Mouse (Mus musculus): Measurements from ENCODE around the gene Sox5. TPM values are rescaled to one million over a fixed set of nuclear protein-coding genes. Genes with fewer than 3 reads are reported as not detected.
A peak's percentile ranks its signal among the peaks of the same experiment; 100 is the strongest.

Sox5 gene
- polyA plus RNA-seq, 1 experiment from 2014 or later: 22.9 TPM

GRCm38 (mm10) chr6:144804321-144804720 lies 22.5 kb upstream of the Sox5 start:
- H3K27ac ChIP-seq (ENCODE audit: low read length): no peak overlapping the region
- H3K36me3 ChIP-seq (ENCODE audit: control insufficient read depth, insufficient read depth, low read length): no peaks in the 10 kb centered on the region
- H3K4me3 ChIP-seq (ENCODE audit: low read length): no peak overlapping the region
- H3K9me3 ChIP-seq (ENCODE audit: control insufficient read depth, low read length): no peaks in the 10 kb centered on the region; the same call in 1 of the 2 replicates
- no peak overlapping the region for H3K4me2 ChIP-seq (ENCODE audit: low read depth, low read length)
- no peak overlapping the region for H3K9ac ChIP-seq (ENCODE audit: low read length)
- WGBS: 65% methylated on average over 5 of the region's 5 CpGs
- ATAC-seq (ENCODE audit: low read depth): no peak
- no peaks in the 10 kb centered on the region for H3K4me1 ChIP-seq (replicated peaks; ENCODE audit: control insufficient read depth, insufficient read depth, low read length)
- no peaks in the 10 kb centered on the region for H3K27me3 ChIP-seq (ENCODE audit: control insufficient read depth, insufficient read depth, low read depth, low read length)

- no peaks in the 10 kb centered on the region; the same call in 1 of the 2 replicates for H3K9me3 ChIP-seq (ENCODE audit: control insufficient read depth, low read length)
- H3K4me2 ChIP-seq (ENCODE audit: low read depth, low read length): no peak overlapping the region
- H3K36me3 ChIP-seq (ENCODE audit: control insufficient read depth, insufficient read depth, low read length): no peaks in the 10 kb centered on the region
- H3K27ac ChIP-seq (ENCODE audit: low read length): no peak overlapping the region
- H3K4me1 ChIP-seq (replicated peaks; ENCODE audit: control insufficient read depth, insufficient read depth, low read length): no peaks in the 10 kb centered on the region
- no peaks in the 10 kb centered on the region for H3K27me3 ChIP-seq (ENCODE audit: control insufficient read depth, insufficient read depth, low read depth, low read length)
- WGBS: 89% methylated on average over 1 of the region's 1 CpGs
- ATAC-seq (ENCODE audit: low read depth): no peak
- H3K9ac ChIP-seq (ENCODE audit: low read length): no peak overlapping the region
- H3K4me3 ChIP-seq (ENCODE audit: low read length): no peak overlapping the region
Observed at GRCm38 (mm10) chr6:144803063-144803462, 21.3 kb upstream of the Sox5 start.

DNA sequence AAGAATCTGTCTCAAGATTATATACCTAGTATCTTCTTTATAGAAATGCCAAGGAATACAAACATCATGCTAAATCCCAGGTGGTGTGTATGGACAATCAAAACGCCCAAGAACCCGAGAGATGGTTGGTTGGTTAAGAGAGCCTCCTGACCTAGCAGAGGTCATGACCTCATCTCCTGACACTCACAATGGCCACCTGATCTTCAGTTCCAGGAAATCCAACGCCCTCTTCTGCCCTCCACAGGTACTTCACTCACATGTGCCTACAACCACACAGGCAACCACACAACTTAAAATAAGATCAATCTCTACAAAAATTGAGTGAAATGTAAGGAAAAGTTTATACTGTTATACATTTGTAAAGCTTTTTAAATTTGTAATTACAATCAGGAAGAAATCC lies 12.6 kb upstream of the Sox5 start:
- WGBS: 60% methylated on average over 3 of the region's 3 CpGs
- Histone ChIP-seq H3K27ac (ENCODE audit: low read length) (no peak overlapping the region), H3K36me3 (ENCODE audit: control insufficient read depth, insufficient read depth, low read length) (no peaks in the 10 kb centered on the region), H3K27me3 (ENCODE audit: control insufficient read depth, insufficient read depth, low read depth, low read length) (no peaks in the 10 kb centered on the region), H3K4me1 (replicated peaks; ENCODE audit: control insufficient read depth, insufficient read depth, low read length) (no peaks in the 10 kb centered on the region), H3K9ac (ENCODE audit: low read length) (no peak overlapping the region), H3K4me2 (ENCODE audit: low read depth, low read length) (no peak overlapping the region), H3K4me3 (ENCODE audit: low read length) (no peak overlapping the region), H3K9me3 (ENCODE audit: control insufficient read depth, low read length) (no peaks in the 10 kb centered on the region)
- no peak for ATAC-seq (ENCODE audit: low read depth)

DNA sequence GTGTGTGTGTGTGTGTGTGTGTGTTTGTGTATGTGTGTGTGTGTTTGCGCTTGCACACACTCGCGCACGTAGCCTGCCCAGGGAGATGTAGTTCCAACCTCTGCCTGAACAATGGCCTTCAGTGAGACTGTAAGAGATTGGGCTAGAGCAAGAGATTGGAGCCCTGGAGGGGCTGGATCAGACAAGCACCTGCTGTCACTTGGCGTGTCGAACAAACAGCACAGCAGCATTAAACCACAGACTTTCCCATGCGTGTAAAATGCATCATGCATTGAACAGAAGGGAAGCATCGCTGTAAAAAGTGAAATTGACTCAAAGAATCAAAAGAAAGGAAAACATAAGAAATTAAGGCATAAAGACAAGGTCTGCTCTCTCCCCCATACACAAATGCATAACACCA lies 11.1 kb upstream of the Sox5 start:
- no peaks in the 10 kb centered on the region for H3K9me3 ChIP-seq (ENCODE audit: control insufficient read depth, low read length)
- H3K4me3 ChIP-seq (ENCODE audit: low read length): no peak overlapping the region
- no peaks in the 10 kb centered on the region for H3K27me3 ChIP-seq (ENCODE audit: control insufficient read depth, insufficient read depth, low read depth, low read length)
- WGBS: 94% methylated on average over 8 of the region's 8 CpGs
- no peak for ATAC-seq (ENCODE audit: low read depth)
- no peaks in the 10 kb centered on the region for H3K36me3 ChIP-seq (ENCODE audit: control insufficient read depth, insufficient read depth, low read length)
- H3K4me1 ChIP-seq (replicated peaks; ENCODE audit: control insufficient read depth, insufficient read depth, low read length): no peaks in the 10 kb centered on the region
- H3K9ac ChIP-seq (ENCODE audit: low read length): no peak overlapping the region
- H3K27ac ChIP-seq (ENCODE audit: low read length): no peak overlapping the region
- H3K4me2 ChIP-seq (ENCODE audit: low read depth, low read length): no peak overlapping the region

DNA sequence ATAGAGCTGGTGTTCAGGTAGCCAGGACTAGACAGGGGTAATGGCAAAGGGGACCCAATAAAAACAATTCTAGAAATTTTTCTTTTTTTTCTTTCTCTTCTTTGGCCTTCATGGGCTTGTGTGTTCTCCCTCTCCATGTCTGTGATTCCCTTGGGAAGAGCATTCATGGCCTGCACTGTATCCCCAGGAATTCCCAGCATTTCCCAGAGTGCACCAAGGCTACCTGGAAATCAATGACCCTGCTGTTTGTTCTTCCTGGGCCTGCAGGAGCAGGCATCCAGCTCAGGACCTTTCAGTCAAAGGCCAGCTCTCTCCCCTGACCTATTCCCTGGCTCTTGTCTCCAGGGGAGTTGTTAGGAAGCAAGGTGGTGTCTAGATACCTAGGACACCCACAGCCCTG lies 1.5 kb upstream of the Sox5 start:
- Histone ChIP-seq H3K9ac (ENCODE audit: low read length) (no peak overlapping the region), H3K36me3 (ENCODE audit: control insufficient read depth, insufficient read depth, low read length) (no peaks in the 10 kb centered on the region), H3K4me1 (replicated peaks; ENCODE audit: control insufficient read depth, insufficient read depth, low read length) (peaks cover 12% of the 10 kb centered on the region), H3K27ac (ENCODE audit: low read length) (no peak overlapping the region), H3K4me2 (ENCODE audit: low read depth, low read length) (no peak overlapping the region), H3K4me3 (ENCODE audit: low read length) (no peak overlapping the region), H3K27me3 (ENCODE audit: control insufficient read depth, insufficient read depth, low read depth, low read length) (no peaks in the 10 kb centered on the region), H3K9me3 (ENCODE audit: control insufficient read depth, low read length) (no peaks in the 10 kb centered on the region)
- no peak for ATAC-seq (ENCODE audit: low read depth)

- WGBS: 11% methylated on average over 12 of the region's 12 CpGs
- H3K27me3 ChIP-seq (ENCODE audit: control insufficient read depth, insufficient read depth, low read depth, low read length): no peaks in the 10 kb centered on the region
- no peak for ATAC-seq (ENCODE audit: low read depth)
- peak overlapping the region; percentile 87 for H3K9ac ChIP-seq (ENCODE audit: low read length)
- H3K9me3 ChIP-seq (ENCODE audit: control insufficient read depth, low read length): no peaks in the 10 kb centered on the region
- peaks cover 12% of the 10 kb centered on the region for H3K4me1 ChIP-seq (replicated peaks; ENCODE audit: control insufficient read depth, insufficient read depth, low read length)
- peak overlapping the region; percentile 90 for H3K4me3 ChIP-seq (ENCODE audit: low read length)
- H3K27ac ChIP-seq (ENCODE audit: low read length): no peak overlapping the region
- H3K36me3 ChIP-seq (ENCODE audit: control insufficient read depth, insufficient read depth, low read length): no peaks in the 10 kb centered on the region
- H3K4me2 ChIP-seq (ENCODE audit: low read depth, low read length): peak overlapping the region; percentile 95
Observed at GRCm38 (mm10) chr6:144782866-144783265, 1.1 kb upstream of the Sox5 start.

DNA sequence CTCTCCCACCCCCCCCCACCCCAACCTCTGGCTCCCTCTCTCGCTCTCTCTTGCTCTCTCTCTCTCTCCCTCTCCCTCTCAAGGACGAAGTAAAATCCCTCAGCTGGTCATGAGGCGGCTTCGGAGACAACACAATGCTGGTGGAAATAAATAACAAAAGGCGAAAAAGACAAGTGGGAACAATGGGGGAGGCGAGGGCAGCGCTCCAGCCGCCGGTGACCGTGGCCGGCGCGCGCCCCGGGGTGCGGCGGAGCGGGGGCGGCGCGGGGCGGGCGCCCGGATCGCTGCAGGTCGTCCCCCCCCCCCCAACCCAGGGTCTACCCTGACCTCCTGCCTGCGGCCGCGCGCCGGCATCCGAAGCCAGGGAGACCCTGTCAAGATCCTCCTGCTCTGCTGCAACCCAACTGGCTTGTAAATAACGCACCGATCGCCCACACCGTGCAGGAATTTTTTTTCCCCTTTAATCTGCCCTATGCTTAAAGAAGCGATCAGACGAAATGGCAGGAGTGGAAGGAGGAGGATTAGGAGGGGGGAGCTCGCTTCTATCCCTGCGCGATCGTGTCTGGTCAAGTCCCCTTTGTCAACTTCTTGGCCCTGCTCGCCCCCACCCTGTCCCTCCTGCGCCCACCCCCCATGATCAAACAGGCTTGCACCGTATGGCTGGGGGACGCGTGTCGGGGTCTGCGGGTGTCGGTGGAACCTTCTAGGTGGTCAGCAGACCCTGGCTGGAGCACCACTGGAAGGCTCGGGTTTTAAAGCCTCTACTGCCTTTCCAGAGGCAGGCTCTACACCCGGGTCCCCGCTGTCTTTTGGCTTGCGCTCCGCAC lies 467 bp upstream of the Sox5 start:
- Histone ChIP-seq H3K9me3 (ENCODE audit: control insufficient read depth, low read length) (no peaks in the 10 kb centered on the region), H3K27me3 (ENCODE audit: control insufficient read depth, insufficient read depth, low read depth, low read length) (no peaks in the 10 kb centered on the region), H3K36me3 (ENCODE audit: control insufficient read depth, insufficient read depth, low read length) (no peaks in the 10 kb centered on the region), H3K9ac (ENCODE audit: low read length) (peak overlapping the region; percentile 87), H3K27ac (ENCODE audit: low read length) (no peak overlapping the region), H3K4me2 (ENCODE audit: low read depth, low read length) (peak overlapping the region; percentile 95), H3K4me3 (ENCODE audit: low read length) (peak overlapping the region; percentile 90), H3K4me1 (replicated peaks; ENCODE audit: control insufficient read depth, insufficient read depth, low read length) (peaks cover 12% of the 10 kb centered on the region)
- 1% methylated on average over 39 of the region's 55 CpGs for WGBS
- ATAC-seq (ENCODE audit: low read depth): peak; percentile 41

GRCm38 (mm10) chr6:144780608-144781285 lies 1.0 kb downstream of the Sox5 start:
- no peaks in the 10 kb centered on the region for H3K36me3 ChIP-seq (ENCODE audit: control insufficient read depth, insufficient read depth, low read length)
- no peaks in the 10 kb centered on the region for H3K9me3 ChIP-seq (ENCODE audit: control insufficient read depth, low read length)
- H3K4me2 ChIP-seq (ENCODE audit: low read depth, low read length): peak overlapping the region; percentile 95
- peak overlapping the region; percentile 85 for H3K27ac ChIP-seq (ENCODE audit: low read length)
- WGBS: 13% methylated on average over 7 of the region's 9 CpGs
- H3K4me1 ChIP-seq (replicated peaks; ENCODE audit: control insufficient read depth, insufficient read depth, low read length): peaks cover 12% of the 10 kb centered on the region
- peak overlapping the region; percentile 90 for H3K4me3 ChIP-seq (ENCODE audit: low read length)
- no peaks in the 10 kb centered on the region for H3K27me3 ChIP-seq (ENCODE audit: control insufficient read depth, insufficient read depth, low read depth, low read length)
- peak overlapping the region; percentile 87 for H3K9ac ChIP-seq (ENCODE audit: low read length)
- no peak for ATAC-seq (ENCODE audit: low read depth)

- H3K27ac ChIP-seq (ENCODE audit: low read length): peak overlapping the region; percentile 85
- no peak for ATAC-seq (ENCODE audit: low read depth)
- 28% methylated on average over 12 of the region's 12 CpGs for WGBS
Observed at GRCm38 (mm10) chr6:144779945-144780607, 1.7 kb downstream of the Sox5 start.

More at GRCm38 (mm10) chr6:144779945-144780607, 1.7 kb downstream of the Sox5 start:
- Histone ChIP-seq H3K4me2 (ENCODE audit: low read depth, low read length) (peak overlapping the region; percentile 95), H3K27me3 (ENCODE audit: control insufficient read depth, insufficient read depth, low read depth, low read length) (no peaks in the 10 kb centered on the region), H3K36me3 (ENCODE audit: control insufficient read depth, insufficient read depth, low read length) (no peaks in the 10 kb centered on the region), H3K4me1 (replicated peaks; ENCODE audit: control insufficient read depth, insufficient read depth, low read length) (peaks cover 15% of the 10 kb centered on the region), H3K9ac (ENCODE audit: low read length) (peak overlapping the region; percentile 87), H3K4me3 (ENCODE audit: low read length) (peak overlapping the region; percentile 90), H3K9me3 (ENCODE audit: control insufficient read depth, low read length) (no peaks in the 10 kb centered on the region)
